Comparison of ENCODE assay signal across 28 mouse cellular contexts in genomic region chr14:117796661-117797060, GRCm38 (mm10).
"Had no signal": no experiment of that assay in that cellular context is flagged by ENCODE, and none has a peak within 500 bp of the region (broad histone marks: within the 10 kb centered on the region; RNA-seq: fewer than 3 reads in every experiment).

No protein-coding gene starts in this region.

- H3K4me3 ChIP-seq: gastrocnemius, adult 2 months; heart, adult 2 months; heart, embryonic 13.5 days; heart, embryonic 15.5 days; hindbrain, embryonic 10.5 days; hindbrain, embryonic 12.5 days; intestine, embryonic 15.5 days; limb, embryonic 13.5 days; limb, embryonic 15.5 days; liver, embryonic 12.5 days had no signal

- H3K4me1 ChIP-seq: heart, embryonic 13.5 days; heart, embryonic 15.5 days; hindbrain, embryonic 12.5 days; intestine, embryonic 15.5 days; limb, embryonic 13.5 days; limb, embryonic 15.5 days; liver, embryonic 12.5 days had no signal

- H3K27me3 ChIP-seq: heart, embryonic 13.5 days; heart, embryonic 15.5 days; hindbrain, embryonic 12.5 days; intestine, embryonic 15.5 days; limb, embryonic 13.5 days; limb, embryonic 15.5 days; liver, embryonic 12.5 days had no signal

- H3K9ac ChIP-seq: heart, embryonic 13.5 days; heart, embryonic 15.5 days; hindbrain, embryonic 12.5 days; hindbrain, embryonic 14.5 days; intestine, embryonic 15.5 days; limb, embryonic 13.5 days; limb, embryonic 15.5 days; liver, embryonic 12.5 days; liver, embryonic 14.5 days had no signal

- H3K36me3 ChIP-seq: heart, embryonic 13.5 days; heart, embryonic 15.5 days; hindbrain, embryonic 10.5 days; hindbrain, embryonic 12.5 days; intestine, embryonic 15.5 days; limb, embryonic 13.5 days; limb, embryonic 15.5 days; liver, embryonic 12.5 days had no signal

- H3K9me3 ChIP-seq: heart, embryonic 13.5 days; heart, embryonic 15.5 days; hindbrain, embryonic 10.5 days; hindbrain, embryonic 12.5 days; intestine, embryonic 15.5 days; limb, embryonic 13.5 days; limb, embryonic 15.5 days; liver, embryonic 12.5 days had no signal

- H3K4me2 ChIP-seq: heart, embryonic 11.5 days; heart, embryonic 13.5 days; heart, embryonic 15.5 days; hindbrain, embryonic 12.5 days; hindbrain, embryonic 14.5 days; intestine, embryonic 15.5 days; limb, embryonic 13.5 days; limb, embryonic 15.5 days; liver, embryonic 12.5 days had no signal

- H3K27ac ChIP-seq: gastrocnemius, adult 2 months; heart, adult 2 months; heart, embryonic 13.5 days; heart, embryonic 15.5 days; hindbrain, embryonic 10.5 days; hindbrain, embryonic 12.5 days; hindbrain, embryonic 14.5 days; intestine, embryonic 15.5 days; kidney, postnatal 0 days; limb, embryonic 13.5 days; limb, embryonic 15.5 days; liver, embryonic 12.5 days; liver, embryonic 14.5 days had no signal

- ATAC-seq: hindbrain, embryonic 16.5 days; inflammation-experienced regulatory T-cells, adult 6 months; intestine, embryonic 15.5 days; intestine, postnatal 0 days; liver, embryonic 12.5 days had no signal

- DNase-seq: gastrocnemius, adult 2 months; gastrocnemius, postnatal 10 days; gastrocnemius, postnatal 25 days; heart, adult 2 months; heart, postnatal 14 days; heart, postnatal 36 days; kidney, adult 18-20 months; kidney, adult 8-10 months; kidney, postnatal 14 days; kidney, postnatal 36 days; layer of hippocampus, adult 9-11 months; layer of hippocampus, postnatal 36 days; left cerebral cortex, postnatal 4 days had no signal
